Mouse (Mus musculus) cerebellum, adult 9-10 months (tissue): Measurements from ENCODE around the gene Pcbd1.

Source experiments
- DNase-seq: peaks from one replicate; pipeline ENCODE4 v3.0.0; 2022

The Pcbd1 gene

DNA sequence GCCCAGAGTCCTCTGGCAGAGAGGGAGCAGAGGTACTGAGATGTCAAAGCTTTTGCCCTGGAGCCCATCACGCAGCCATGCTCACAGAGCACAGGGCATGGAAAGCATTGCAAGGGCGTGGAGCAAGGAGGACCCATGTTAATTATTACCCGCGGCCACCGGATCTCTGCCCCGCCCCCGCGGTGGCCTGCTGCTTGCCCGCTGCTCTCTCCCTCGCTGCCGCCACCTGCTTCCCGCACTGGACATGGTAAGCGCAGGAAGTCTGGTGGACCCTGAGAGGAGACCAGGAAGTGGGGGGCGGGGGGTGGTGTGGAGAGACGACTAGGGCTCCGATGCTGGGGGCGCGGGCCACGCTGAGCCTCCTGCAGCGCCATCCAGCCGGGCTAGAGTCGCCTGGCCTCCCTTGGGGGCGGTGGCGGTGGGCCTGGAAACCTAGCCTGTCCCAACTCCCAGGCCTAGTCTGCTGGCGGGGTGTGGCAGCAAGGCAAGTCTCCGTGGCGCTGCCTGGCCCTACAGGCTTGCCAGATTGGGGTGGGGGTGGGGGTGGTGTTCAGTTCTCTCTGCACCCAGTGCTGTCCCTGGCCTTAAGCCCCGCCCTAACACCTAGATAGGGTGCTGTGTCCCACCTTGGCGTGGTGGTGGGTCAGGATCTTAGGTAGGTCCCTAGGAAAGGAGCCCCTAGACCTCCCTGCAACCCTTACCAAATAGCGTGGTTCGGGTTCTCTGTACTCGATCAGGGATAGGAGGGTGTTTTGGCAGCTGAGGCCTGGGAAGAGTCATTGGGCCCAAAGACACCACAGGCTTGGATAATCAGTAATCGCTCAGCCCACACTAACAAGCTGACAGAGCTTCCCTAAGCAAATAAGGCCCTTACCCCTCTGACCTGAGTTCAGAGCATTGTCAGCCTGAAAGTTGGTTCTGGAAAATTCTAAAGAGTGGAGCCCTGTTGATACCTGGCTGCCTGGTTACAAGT lies at the start of gene Pcbd1:
Gene Pcbd1, plus strand, starts transcription at position 162 of the 973 bp plus-strand sequence.
- peak; percentile 51 for DNase-seq

- DNase-seq: no peak
Measured at GRCm38 (mm10) chr10:61039657-61040056, 49.5 kb upstream of the Pcbd1 start.

DNA sequence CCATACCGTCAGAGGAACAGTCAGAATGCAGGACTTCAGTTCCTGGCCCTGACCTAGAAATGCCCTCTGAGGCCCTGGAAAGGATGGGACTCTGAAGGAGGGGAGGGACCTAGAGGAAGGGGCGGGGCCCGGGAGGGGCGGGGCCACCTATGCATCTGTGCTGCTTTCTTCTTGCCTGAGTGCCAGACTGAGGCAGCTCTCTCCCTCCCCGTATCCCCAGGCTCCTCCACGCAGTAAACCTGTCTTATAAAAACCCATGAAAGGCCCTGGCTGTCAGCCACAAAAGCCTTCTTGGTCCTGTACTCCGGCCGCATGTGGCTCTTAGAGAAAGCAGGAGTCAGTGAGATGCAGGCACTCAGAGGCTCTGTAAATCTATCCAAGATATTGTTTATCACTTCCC lies 44.0 kb upstream of the Pcbd1 start:
- no peak for DNase-seq

DNA sequence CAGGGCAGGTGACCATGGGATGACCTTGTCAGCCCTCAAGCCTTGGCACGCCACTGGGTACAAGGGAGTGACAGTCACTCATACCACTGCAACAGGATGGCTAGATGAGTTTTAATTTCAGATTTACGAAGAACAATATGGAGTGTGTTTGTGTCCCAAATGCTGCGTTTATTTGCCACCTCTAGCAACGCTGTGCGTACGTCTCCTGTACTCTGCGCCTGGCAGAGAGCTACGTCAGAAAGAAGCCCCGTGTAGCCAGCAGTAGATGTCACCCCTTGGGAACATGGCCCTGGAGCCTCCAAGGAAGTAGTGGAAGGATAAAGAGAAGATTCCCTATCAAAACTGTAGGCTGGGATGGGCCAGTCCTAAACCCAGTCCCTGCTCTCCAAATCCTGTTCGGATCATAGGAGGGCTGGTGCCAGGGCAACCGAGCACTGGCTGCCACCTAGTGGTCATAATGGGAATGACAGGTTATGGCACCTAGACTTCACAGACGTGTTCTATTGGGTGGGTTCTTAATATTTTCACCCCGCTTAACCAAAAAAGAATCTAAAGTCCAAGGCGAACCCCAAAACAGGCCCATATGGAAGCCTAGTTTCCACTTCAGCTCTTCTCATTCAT lies 37.0 kb upstream of the Pcbd1 start:
- DNase-seq: peak; percentile 75

DNA sequence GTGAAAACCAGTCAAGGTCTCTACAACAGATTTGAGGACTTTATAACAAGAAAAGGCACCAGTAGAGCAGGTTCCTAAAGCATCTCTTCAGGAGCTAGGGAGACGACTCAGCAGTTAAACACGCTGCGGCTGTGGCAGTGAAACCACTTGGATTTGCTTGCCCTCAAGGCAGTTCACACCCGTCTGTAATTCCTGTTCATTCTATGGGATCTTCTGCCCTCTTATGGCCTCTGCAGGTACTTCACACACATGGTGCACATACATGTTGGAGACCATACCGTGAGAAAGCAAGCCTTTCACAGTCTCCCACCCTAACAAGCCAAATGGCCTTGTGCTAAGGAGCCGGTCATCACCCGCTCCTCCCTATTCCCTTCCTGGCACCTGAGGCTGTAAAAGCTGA lies 32.5 kb upstream of the Pcbd1 start:
- no peak for DNase-seq

- no peak for DNase-seq
Measured at GRCm38 (mm10) chr10:61059101-61059500, 30.0 kb upstream of the Pcbd1 start.

GRCm38 (mm10) chr10:61059543-61060110 lies 29.5 kb upstream of the Pcbd1 start:
- DNase-seq: no peak

- DNase-seq: no peak
Measured at GRCm38 (mm10) chr10:61063271-61063864, 25.8 kb upstream of the Pcbd1 start.

- no peak for DNase-seq
Measured at GRCm38 (mm10) chr10:61064635-61065034, 24.5 kb upstream of the Pcbd1 start.

- peak; percentile 52 for DNase-seq
Measured at GRCm38 (mm10) chr10:61065287-61066005, 23.7 kb upstream of the Pcbd1 start.

DNA sequence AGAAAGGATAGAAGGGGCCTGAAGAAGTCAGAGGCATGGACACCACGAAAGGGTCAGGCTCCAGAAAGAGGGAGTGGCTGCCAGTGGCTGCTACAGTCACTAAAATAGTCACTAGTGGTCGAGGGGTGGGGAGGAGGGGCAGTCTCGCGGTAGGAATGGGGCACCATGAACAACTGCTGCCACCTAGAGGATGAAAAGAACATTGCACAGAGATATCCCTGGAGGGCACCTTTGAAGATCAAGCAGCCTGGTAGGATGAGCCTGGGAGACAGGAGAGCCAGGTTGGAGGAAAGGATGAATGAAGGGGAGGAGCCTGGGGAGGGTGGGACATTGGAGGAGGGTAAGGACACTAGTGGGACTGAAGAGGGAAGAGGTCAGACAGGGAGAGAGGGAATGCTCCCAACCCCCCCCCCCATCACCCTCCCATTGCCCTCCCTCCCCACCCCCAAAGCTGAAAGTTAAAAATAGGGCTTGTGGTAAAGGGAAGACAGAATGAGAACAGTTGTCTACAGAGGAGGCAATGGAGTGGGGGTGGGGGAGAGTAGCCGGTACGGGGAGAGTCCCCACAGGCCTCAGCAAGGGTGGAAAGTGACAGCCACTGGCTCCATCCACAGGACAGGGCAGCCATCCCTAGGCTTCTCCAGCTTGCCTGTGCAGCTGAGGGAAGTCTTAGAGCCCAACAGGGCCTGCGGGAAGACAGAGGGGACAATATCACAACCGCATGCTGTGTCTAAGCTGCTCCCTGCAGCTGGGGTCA lies 20.5 kb upstream of the Pcbd1 start:
- peak; percentile 69 for DNase-seq

- DNase-seq: no peak
Measured at GRCm38 (mm10) chr10:61069248-61069647, 19.9 kb upstream of the Pcbd1 start.

DNA sequence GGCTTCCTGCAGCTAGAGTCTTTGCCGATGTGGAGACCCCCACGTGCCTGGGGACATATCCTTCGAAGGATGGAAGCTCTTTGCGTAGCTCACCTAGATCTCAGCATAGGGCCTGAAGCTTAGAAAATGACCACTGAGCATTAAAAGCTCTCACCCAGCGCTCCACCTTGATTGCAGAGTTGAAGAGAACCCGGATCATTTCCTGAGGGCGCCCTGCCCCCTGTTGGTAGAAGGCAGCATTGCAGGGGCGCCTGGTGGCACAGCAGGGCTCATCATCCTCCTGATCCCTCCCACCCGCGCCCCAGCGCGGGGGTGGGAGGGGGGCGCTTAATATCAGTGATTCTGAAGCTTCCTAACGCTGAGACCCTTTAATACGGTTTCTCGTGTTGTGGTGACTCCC lies 16.8 kb upstream of the Pcbd1 start:
- peak; percentile 64 for DNase-seq

GRCm38 (mm10) chr10:61074643-61075042 lies 14.5 kb upstream of the Pcbd1 start:
- no peak for DNase-seq

DNA sequence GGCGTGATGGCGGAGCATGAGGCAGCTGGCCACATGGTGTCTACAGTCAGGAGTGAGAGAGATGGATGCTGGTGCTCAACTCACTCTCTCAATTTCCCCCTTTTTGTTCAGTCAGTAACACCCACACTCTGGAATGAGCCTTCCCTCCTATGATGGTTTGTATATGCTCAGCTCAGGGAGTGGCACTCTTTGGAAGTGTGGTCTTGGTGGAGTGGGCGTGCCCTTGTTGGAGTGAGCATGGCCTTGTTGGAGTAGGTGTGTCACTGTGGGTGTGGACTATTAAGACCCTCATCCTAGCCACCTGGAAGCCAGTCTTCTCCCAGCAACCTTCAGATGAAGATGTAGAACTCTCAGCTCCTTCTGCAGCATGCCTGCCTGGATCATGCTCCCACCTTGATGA lies 13.5 kb upstream of the Pcbd1 start:
- no peak for DNase-seq

DNA sequence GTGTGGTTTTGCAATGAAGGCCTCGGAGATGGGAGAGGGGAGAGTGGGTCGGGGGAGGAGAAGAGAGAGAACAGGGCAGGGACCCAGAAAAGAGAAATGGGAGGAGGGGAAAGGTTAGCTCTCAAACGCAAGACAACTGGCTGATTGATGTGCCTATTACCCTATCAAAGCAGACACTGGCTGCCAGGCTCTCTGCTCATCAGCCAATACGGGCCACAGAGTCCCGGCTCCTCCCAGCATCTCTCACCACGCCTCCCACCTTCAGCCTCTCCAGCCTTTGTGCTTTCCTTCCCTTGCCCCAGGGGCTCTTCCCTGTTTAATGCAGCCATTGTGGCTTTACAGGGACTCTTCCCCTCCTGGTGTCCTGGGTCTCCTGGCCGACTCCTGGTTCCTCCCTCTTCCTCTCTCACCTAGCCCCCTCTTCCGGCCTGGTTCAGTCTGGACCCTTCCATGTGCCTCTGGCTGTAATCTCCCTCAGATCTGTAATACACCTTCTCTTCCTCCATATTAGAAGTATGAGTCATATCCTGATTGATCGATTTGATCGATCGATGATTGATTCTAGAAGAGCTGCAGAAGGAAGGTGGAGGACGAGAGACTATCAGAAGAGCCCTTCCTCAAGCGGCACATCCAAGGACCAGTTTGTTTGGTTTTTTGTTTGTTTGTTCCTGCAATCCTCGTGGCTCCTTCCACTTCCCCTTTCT lies 8.8 kb upstream of the Pcbd1 start:
- no peak for DNase-seq

DNA sequence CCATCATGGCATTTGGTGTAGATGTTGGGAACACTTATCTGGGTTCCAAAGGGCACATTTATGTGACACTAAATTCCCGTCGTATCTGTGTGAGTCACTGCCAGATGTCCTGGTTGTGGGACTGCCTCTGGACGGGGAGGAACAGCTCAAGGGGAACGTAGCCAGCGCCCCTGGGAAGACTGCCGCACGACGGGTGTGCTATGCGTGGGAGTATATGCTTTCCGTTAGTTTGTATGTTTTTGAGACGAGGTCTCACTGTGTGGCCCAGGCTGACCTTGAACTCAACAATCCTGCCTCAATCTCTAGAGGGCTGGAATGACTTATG lies 8.2 kb upstream of the Pcbd1 start:
- no peak for DNase-seq

DNA sequence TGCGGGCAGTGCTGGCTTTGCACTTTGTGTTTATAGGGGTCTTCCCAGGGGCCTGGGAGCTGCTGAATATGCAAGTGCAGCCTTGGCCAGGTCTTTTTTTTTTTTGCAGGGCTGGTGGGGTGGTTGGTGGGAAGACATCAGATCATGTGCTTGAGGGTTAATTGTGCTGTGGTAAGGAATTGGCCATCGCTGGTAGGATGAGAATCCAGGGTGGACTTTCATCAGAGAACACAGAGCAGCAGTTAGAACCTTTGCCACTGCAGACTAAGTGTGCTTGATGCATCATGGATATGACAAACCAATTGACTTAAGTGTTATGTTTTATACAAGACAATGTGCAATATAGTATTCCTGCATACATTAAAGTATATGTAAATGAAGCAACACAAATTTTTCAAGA lies 3.8 kb upstream of the Pcbd1 start:
- DNase-seq: no peak

GRCm38 (mm10) chr10:61086502-61086901 lies 2.6 kb upstream of the Pcbd1 start:
- no peak for DNase-seq

DNA sequence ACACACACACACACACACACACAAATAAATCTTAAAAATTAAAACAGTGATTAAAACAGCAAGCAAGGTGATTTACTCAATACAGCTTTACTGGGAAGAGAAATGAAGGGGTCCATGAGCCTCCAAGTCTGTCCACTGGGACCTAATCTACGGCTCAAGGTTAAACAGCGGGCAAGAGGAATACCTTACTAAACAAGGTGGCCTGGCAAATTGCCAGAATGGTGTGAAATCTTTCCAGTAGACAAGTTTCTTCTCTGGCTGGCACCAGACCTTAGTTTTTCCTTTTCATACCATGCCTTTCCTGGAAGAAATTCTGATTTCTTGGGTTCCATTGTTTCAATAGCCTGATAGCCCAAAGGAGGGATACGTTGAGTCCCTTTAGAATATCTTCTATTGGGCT lies 663 bp upstream of the Pcbd1 start:
- no peak for DNase-seq

- DNase-seq: no peak
Measured at GRCm38 (mm10) chr10:61091866-61092265, 2.7 kb downstream of the Pcbd1 start.
